Mouse (Mus musculus): ENCODE measurements around the gene Tnfsf13. TPM values are rescaled to one million over a fixed set of nuclear protein-coding genes. Genes with fewer than 3 reads are reported as not detected.

The Tnfsf13 gene
- total RNA-seq, 2 experiments from 2014 or later: 1.5 to 1.7 TPM

DNA sequence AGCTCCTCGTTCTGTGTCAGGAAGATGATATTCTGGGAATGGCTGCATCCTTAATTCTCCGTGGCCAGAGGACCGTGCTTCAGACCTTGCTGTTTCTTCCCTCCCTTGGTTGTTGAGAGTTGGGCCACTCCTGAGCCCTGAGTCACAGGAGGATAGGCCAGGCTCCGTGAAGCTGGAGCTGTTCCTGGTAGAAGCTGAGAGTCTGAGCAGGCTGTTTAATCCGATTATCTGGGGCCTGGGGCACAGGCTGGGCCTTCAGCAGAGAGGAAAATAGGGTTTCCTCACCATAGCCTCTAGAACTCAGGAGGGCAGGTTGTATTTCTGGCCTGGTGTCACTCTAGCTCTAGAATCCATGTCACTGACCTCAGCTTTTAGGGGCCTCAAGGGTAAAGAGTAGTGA is 32.2 kb downstream of the Tnfsf13 start:
- no peak for DNase-seq

- no peak for DNase-seq
Observed at GRCm38 (mm10) chr11:69645860-69646259, 39.7 kb downstream of the Tnfsf13 start.

- DNase-seq: no peak
Observed at GRCm38 (mm10) chr11:69635471-69635870, 50.1 kb downstream of the Tnfsf13 start.

GRCm38 (mm10) chr11:69633128-69633866 is 52.3 kb downstream of the Tnfsf13 start:
- no peak for DNase-seq

Small RNA genes lying within 50 kb of the gene (microRNA-seq; reads per million reads assigned to microRNA genes)
- gene Mir1934: 5.4 to 7.2 reads per million in 2 experiments
- 0 reads per million in 2 experiments for gene Mir467f

Other genes with a start within 250 kb of the Tnfsf13 start
- under 1 TPM; 0.10 to 0.51 TPM for gene Dnah2, start 136.7 kb downstream of the Tnfsf13 start, total RNA-seq (2021)
- gene Efnb3, start 125.6 kb downstream of the Tnfsf13 start, total RNA-seq (2021): 100 to 1,000 TPM; 111 to 140 TPM
- gene Wrap53, start 105.5 kb downstream of the Tnfsf13 start, total RNA-seq (2021): 1 to 10 TPM; 5.0 to 5.4 TPM
- 10 to 100 TPM; 15.0 to 15.5 TPM for gene Trp53, start 105.4 kb downstream of the Tnfsf13 start, total RNA-seq (2021)
- gene Atp1b2, start 79.8 kb downstream of the Tnfsf13 start, total RNA-seq (2021): 10 to 100 TPM; 15.2 to 16.4 TPM
- gene Shbg, start 67.9 kb downstream of the Tnfsf13 start, total RNA-seq (2021): not detected
- gene Sat2, start 63.8 kb downstream of the Tnfsf13 start, total RNA-seq (2021): 1 to 10 TPM; 3.3 to 3.8 TPM
- gene Fxr2, start 52.8 kb downstream of the Tnfsf13 start, total RNA-seq (2021): 10 to 100 TPM; 91.3 to 97.2 TPM
- gene Sox15, start 30.5 kb downstream of the Tnfsf13 start, total RNA-seq (2021): not detected
- gene Mpdu1, start 23.1 kb downstream of the Tnfsf13 start, total RNA-seq (2021): 10 to 100 TPM; 12.3 to 15.6 TPM
- gene Cd68, start 19.6 kb downstream of the Tnfsf13 start, total RNA-seq (2021): 10 to 100 TPM in 1 of 2 experiments, 1 to 10 TPM in 1; 7.3 to 10.5 TPM
- gene Eif4a1, start 13.4 kb downstream of the Tnfsf13 start, total RNA-seq (2021): 100 to 1,000 TPM; 185 to 188 TPM
- 10 to 100 TPM; 27.3 to 35.1 TPM for gene Senp3, start 3.7 kb downstream of the Tnfsf13 start, total RNA-seq (2021)
- gene Tnfsf12, start 10.1 kb upstream of the Tnfsf13 start, total RNA-seq (2021): 10 to 100 TPM; 16.9 to 17.1 TPM
- gene Tnfsfm13, start 10.3 kb upstream of the Tnfsf13 start, total RNA-seq (2021): 1 to 10 TPM; 2.5 to 4.1 TPM
- gene Polr2a, start 72.9 kb upstream of the Tnfsf13 start, total RNA-seq (2021): 10 to 100 TPM; 27.4 to 33.4 TPM
- gene Slc35g3, start 76.2 kb upstream of the Tnfsf13 start, total RNA-seq (2021): not detected
- gene Zbtb4, start 80.1 kb upstream of the Tnfsf13 start, total RNA-seq (2021): 10 to 100 TPM; 41.7 to 44.7 TPM
- gene Chrnb1, start 110.2 kb upstream of the Tnfsf13 start, total RNA-seq (2021): 1 to 10 TPM; 2.0 to 4.6 TPM
- 1 to 10 TPM; 2.6 to 3.0 TPM for gene Fgf11, start 116.1 kb upstream of the Tnfsf13 start, total RNA-seq (2021)
- gene Tmem102, start 119.8 kb upstream of the Tnfsf13 start, total RNA-seq (2021): under 1 TPM; 0.17 to 0.49 TPM
- not detected for gene Gm39566, start 129.5 kb upstream of the Tnfsf13 start, total RNA-seq (2021)
- gene Spem2, start 132.7 kb upstream of the Tnfsf13 start, total RNA-seq (2021): not detected
- not detected for gene Spem1, start 136.4 kb upstream of the Tnfsf13 start, total RNA-seq (2021)
- 1 to 10 TPM; 3.3 to 3.9 TPM for gene Nlgn2, start 152.0 kb upstream of the Tnfsf13 start, total RNA-seq (2021)
- 100 to 1,000 TPM; 232 to 246 TPM for gene Tmem256, start 152.7 kb upstream of the Tnfsf13 start, total RNA-seq (2021)
- 10 to 100 TPM; 19.6 to 21.4 TPM for gene Plscr3, start 160.6 kb upstream of the Tnfsf13 start, total RNA-seq (2021)
- not detected for gene Tnk1, start 172.9 kb upstream of the Tnfsf13 start, total RNA-seq (2021)
- not detected for gene Tmem95, start 192.2 kb upstream of the Tnfsf13 start, total RNA-seq (2021)
- 1 to 10 TPM; 2.0 to 2.5 TPM for gene Kctd11, start 195.6 kb upstream of the Tnfsf13 start, total RNA-seq (2021)
- 1 to 10 TPM in 1 of 2 experiments, under 1 TPM in 1; 0.72 to 4.4 TPM for gene Acap1, start 209.8 kb upstream of the Tnfsf13 start, total RNA-seq (2021)
- gene 2810408A11Rik, start 215.2 kb upstream of the Tnfsf13 start, total RNA-seq (2021): under 1 TPM in 1 of 2 experiments, not detected in 1; 0.41 TPM
- gene Neurl4, start 215.3 kb upstream of the Tnfsf13 start, total RNA-seq (2021): 10 to 100 TPM; 42.1 to 48.0 TPM
- 10 to 100 TPM; 26.2 to 27.5 TPM for gene Gps2, start 228.1 kb upstream of the Tnfsf13 start, total RNA-seq (2021)
- gene Eif5a, start 236.2 kb upstream of the Tnfsf13 start, total RNA-seq (2021): 100 to 1,000 TPM; 415 to 425 TPM